Mouse (Mus musculus): ENCODE measurements around the gene Cnn1. TPM values are rescaled to one million over a fixed set of nuclear protein-coding genes. Genes with fewer than 3 reads are reported as not detected.
A peak's percentile ranks its signal among the peaks of the same experiment; 100 is the strongest.

Cnn1 gene
- total and polyA plus RNA-seq, 2 experiments from 2014 or later: 0.24 TPM

- Histone ChIP-seq H3K4me3 (ENCODE audit: low read depth, low read length) (no peak overlapping the region), H3K9ac (no peak overlapping the region), H3K27me3 (ENCODE audit: insufficient read depth, low read length) (no peaks in the 10 kb centered on the region), H3K4me1 (ENCODE audit: insufficient read depth) (peaks cover 10% of the 10 kb centered on the region), H3K9me3 (ENCODE audit: low read length) (no peaks in the 10 kb centered on the region), H3K27ac (ENCODE audit: low read depth, low read length) (no peak overlapping the region), H3K4me2 (ENCODE audit: low read depth) (no peak overlapping the region), H3K36me3 (ENCODE audit: insufficient read depth) (peaks cover 22% of the 10 kb centered on the region)
- DNase-seq: no peak
- TF ChIP-seq CTCF (IDR thresholded peaks at IDR 0.05; ENCODE audit: low read depth): no peak
- WGBS: 49% methylated on average over 7 of the region's 7 CpGs
- ATAC-seq: no peak
Measured at GRCm38 (mm10) chr9:22053657-22054056, 45.4 kb upstream of the Cnn1 start.

- H3K9ac ChIP-seq: peak overlapping the region; percentile 31; the same call in 1 of the 2 replicates
- TF ChIP-seq CTCF (IDR thresholded peaks at IDR 0.05; ENCODE audit: low read depth): peak; percentile 81
Measured at GRCm38 (mm10) chr9:22054411-22055076, 44.5 kb upstream of the Cnn1 start.

GRCm38 (mm10) chr9:22055713-22056112 lies 43.3 kb upstream of the Cnn1 start:
- Histone ChIP-seq H3K9ac (no peak overlapping the region), H3K4me2 (ENCODE audit: low read depth) (no peak overlapping the region), H3K4me1 (ENCODE audit: insufficient read depth) (peaks cover 6% of the 10 kb centered on the region; the same call in 1 of the 2 replicates), H3K36me3 (ENCODE audit: insufficient read depth) (peaks cover 25% of the 10 kb centered on the region), H3K27ac (ENCODE audit: low read depth, low read length) (no peak overlapping the region), H3K4me3 (ENCODE audit: low read depth, low read length) (no peak overlapping the region), H3K9me3 (ENCODE audit: low read length) (no peaks in the 10 kb centered on the region), H3K27me3 (ENCODE audit: insufficient read depth, low read length) (no peaks in the 10 kb centered on the region)
- ATAC-seq (no peak), DNase-seq (no peak)
- WGBS: 45% methylated on average over 29 of the region's 29 CpGs
- TF ChIP-seq CTCF (IDR thresholded peaks at IDR 0.05; ENCODE audit: low read depth): no peak

More at GRCm38 (mm10) chr9:22054411-22055076, 44.5 kb upstream of the Cnn1 start:
- peak; percentile 89 for DNase-seq
- 0 out of 2 replicates have a peak overlapping the region, but pooled peaks have one; percentile 15 for H3K27ac ChIP-seq (ENCODE audit: low read depth, low read length)
- H3K4me1 ChIP-seq (ENCODE audit: insufficient read depth): peaks cover 6% of the 10 kb centered on the region; the same call in 1 of the 2 replicates
- H3K36me3 ChIP-seq (ENCODE audit: insufficient read depth): peaks cover 24% of the 10 kb centered on the region
- 3% methylated on average over 32 of the region's 32 CpGs for whole genome bisulfite sequencing
- peak overlapping the region; percentile 27 for H3K4me3 ChIP-seq (ENCODE audit: low read depth, low read length)
- peak; percentile 64 for ATAC-seq
- no peaks in the 10 kb centered on the region for H3K27me3 ChIP-seq (ENCODE audit: insufficient read depth, low read length)
- peak overlapping the region; percentile 59 for H3K4me2 ChIP-seq (ENCODE audit: low read depth)
- no peaks in the 10 kb centered on the region for H3K9me3 ChIP-seq (ENCODE audit: low read length)

- no peak for ATAC-seq
- no peaks in the 10 kb centered on the region for H3K9me3 ChIP-seq (ENCODE audit: low read length)
- no peaks in the 10 kb centered on the region for H3K27me3 ChIP-seq (ENCODE audit: insufficient read depth, low read length)
- no peak overlapping the region for H3K4me3 ChIP-seq (ENCODE audit: low read depth, low read length)
- DNase-seq: no peak
- no peak overlapping the region for H3K4me2 ChIP-seq (ENCODE audit: low read depth)
- no peak for TF ChIP-seq CTCF (IDR thresholded peaks at IDR 0.05; ENCODE audit: low read depth)
- 73% methylated on average over 9 of the region's 9 CpGs for WGBS
- peaks cover 6% of the 10 kb centered on the region; the same call in 1 of the 2 replicates for H3K4me1 ChIP-seq (ENCODE audit: insufficient read depth)
- H3K9ac ChIP-seq: no peak overlapping the region
- H3K27ac ChIP-seq (ENCODE audit: low read depth, low read length): no peak overlapping the region
- peaks cover 31% of the 10 kb centered on the region for H3K36me3 ChIP-seq (ENCODE audit: insufficient read depth)
Measured at GRCm38 (mm10) chr9:22056303-22056910, 42.6 kb upstream of the Cnn1 start.

GRCm38 (mm10) chr9:22057031-22057517 lies 41.9 kb upstream of the Cnn1 start:
- ATAC-seq: no peak
- 86% methylated on average over 7 of the region's 9 CpGs for WGBS

GRCm38 (mm10) chr9:22058011-22058424 lies 41.0 kb upstream of the Cnn1 start:
- DNase-seq: no peak
- Histone ChIP-seq H3K4me3 (ENCODE audit: low read depth, low read length) (no peak overlapping the region), H3K4me1 (ENCODE audit: insufficient read depth) (peaks cover 6% of the 10 kb centered on the region; the same call in 1 of the 2 replicates), H3K27me3 (ENCODE audit: insufficient read depth, low read length) (no peaks in the 10 kb centered on the region), H3K27ac (ENCODE audit: low read depth, low read length) (no peak overlapping the region), H3K9ac (no peak overlapping the region), H3K9me3 (ENCODE audit: low read length) (no peaks in the 10 kb centered on the region), H3K4me2 (ENCODE audit: low read depth) (no peak overlapping the region), H3K36me3 (ENCODE audit: insufficient read depth) (peaks cover 39% of the 10 kb centered on the region)
- no peak for TF ChIP-seq CTCF (IDR thresholded peaks at IDR 0.05; ENCODE audit: low read depth)
- 79% methylated on average over 9 of the region's 9 CpGs for WGBS
- 0 out of 2 replicates have a peak, but pooled peaks have one; percentile 4 for ATAC-seq

More at GRCm38 (mm10) chr9:22057031-22057517, 41.9 kb upstream of the Cnn1 start:
- Histone ChIP-seq H3K27ac (ENCODE audit: low read depth, low read length) (no peak overlapping the region), H3K9ac (no peak overlapping the region), H3K4me2 (ENCODE audit: low read depth) (no peak overlapping the region), H3K9me3 (ENCODE audit: low read length) (no peaks in the 10 kb centered on the region), H3K27me3 (ENCODE audit: insufficient read depth, low read length) (no peaks in the 10 kb centered on the region), H3K36me3 (ENCODE audit: insufficient read depth) (peaks cover 36% of the 10 kb centered on the region), H3K4me1 (ENCODE audit: insufficient read depth) (peaks cover 6% of the 10 kb centered on the region; the same call in 1 of the 2 replicates), H3K4me3 (ENCODE audit: low read depth, low read length) (no peak overlapping the region)
- DNase-seq: no peak
- TF ChIP-seq CTCF (IDR thresholded peaks at IDR 0.05; ENCODE audit: low read depth): no peak

- no peaks in the 10 kb centered on the region for H3K9me3 ChIP-seq (ENCODE audit: low read length)
- 81% methylated on average over 2 of the region's 2 CpGs for WGBS
Measured at GRCm38 (mm10) chr9:22061339-22061738, 37.7 kb upstream of the Cnn1 start.

More at GRCm38 (mm10) chr9:22061339-22061738, 37.7 kb upstream of the Cnn1 start:
- no peak overlapping the region for H3K4me3 ChIP-seq (ENCODE audit: low read depth, low read length)
- TF ChIP-seq CTCF (IDR thresholded peaks at IDR 0.05; ENCODE audit: low read depth): no peak
- peaks cover 68% of the 10 kb centered on the region for H3K36me3 ChIP-seq (ENCODE audit: insufficient read depth)
- no peaks in the 10 kb centered on the region for H3K27me3 ChIP-seq (ENCODE audit: insufficient read depth, low read length)
- DNase-seq: no peak
- no peak for ATAC-seq
- H3K4me1 ChIP-seq (ENCODE audit: insufficient read depth): no peaks in the 10 kb centered on the region
- no peak overlapping the region for H3K27ac ChIP-seq (ENCODE audit: low read depth, low read length)
- H3K9ac ChIP-seq: no peak overlapping the region
- H3K4me2 ChIP-seq (ENCODE audit: low read depth): no peak overlapping the region

Data from forebrain, postnatal 0 days (tissue).